Mouse (Mus musculus): ENCODE data around the gene Chrm3.

Gene Chrm3

DNA sequence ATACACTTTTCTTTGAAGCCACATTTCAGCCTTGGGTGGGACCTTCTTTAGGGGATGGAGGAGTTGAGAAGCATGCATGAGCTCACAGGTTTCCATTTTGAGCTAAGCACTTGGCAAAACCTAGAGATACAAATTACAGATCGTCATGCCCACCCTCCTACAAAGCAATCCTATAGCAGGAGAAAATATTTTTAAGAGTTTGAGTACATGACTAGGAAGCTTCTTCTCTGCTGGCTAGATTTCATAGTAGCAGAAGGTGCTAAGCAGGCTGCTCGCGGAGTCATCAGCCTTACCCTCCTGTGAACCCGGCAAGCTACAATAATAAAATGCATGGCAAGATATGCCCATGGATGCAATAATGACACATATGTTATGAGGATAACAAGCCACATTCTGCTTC is 124.4 kb downstream of the Chrm3 start:
- no peak for DNase-seq (ENCODE audit: low spot score in 2 of 2)

DNA sequence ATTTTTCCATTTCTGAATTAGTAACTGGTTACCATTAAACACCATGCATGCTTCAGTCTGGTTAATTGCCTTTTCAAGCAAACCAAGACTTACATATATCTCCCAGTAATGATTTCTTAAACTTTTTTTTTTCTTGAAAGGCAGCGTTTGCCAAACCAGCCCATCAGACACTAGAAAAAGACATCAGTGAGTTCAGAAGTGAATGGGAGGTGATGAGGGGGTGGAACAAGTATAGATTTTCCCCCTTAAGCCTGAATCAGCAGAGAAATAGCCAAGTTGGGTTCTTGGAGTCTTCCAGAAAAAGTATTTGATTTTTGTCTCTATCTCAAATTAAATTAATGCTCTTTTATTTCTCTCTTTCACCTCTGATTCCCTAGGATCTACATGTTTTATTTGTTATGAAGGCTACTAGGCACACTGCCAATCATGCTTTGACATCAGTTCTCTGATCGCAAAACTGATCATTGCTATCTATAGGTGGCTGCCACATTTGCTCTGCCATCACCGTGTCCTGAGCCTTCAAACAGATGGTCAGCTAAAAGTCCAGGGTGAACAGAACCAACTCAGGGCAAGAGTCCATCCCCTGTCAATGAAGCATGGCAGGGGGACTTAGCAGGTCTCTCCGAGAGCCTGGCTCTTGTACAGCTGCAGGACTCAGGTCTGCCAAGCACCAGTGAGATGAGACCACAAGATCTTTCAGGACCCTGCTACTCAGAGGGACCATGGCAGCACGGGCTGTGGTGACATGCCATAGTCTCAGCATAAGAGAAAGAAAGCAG is 125.1 kb downstream of the Chrm3 start:
- no peak for DNase-seq (ENCODE audit: low spot score in 2 of 2)

DNA sequence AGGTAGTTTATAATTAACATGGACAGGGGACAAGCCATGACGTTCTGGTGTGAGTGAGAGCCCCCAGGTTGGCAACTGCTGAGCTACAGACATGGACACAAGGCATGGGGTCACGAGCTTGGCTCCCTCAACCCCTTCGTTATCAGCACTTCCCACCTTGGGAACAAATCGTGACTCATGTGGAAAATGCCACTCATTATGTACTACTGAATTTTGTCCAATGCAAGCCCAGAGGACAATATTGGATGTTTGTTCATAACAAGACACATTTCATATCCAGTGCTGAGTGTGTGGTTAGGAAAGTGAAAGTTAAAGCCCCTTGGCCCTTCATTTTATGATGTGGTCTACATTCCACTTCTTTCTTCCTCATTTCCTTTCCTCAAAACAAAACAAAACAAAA is 140.2 kb downstream of the Chrm3 start:
- no peak for DNase-seq (ENCODE audit: low spot score in 2 of 2)

DNA sequence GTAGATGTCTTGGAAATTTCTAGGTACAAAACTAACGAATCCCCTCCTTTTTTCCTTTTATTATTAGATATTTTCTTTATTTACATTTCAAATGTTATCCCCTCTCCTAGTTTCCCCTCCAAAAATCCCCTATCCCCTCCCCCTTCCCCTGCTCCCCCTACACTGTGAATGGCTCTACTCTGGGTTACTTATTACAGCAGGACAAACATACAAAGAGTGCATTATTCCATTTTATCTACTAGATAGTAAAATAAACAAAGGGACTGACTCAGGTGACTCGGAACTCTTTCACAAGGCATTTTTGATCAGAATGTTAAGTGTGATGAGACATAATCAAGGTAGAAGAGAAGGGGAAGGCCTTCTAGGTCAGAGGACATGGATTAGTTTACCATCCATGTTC is 148.5 kb downstream of the Chrm3 start:
- no peak for DNase-seq (ENCODE audit: low spot score in 2 of 2)

DNA sequence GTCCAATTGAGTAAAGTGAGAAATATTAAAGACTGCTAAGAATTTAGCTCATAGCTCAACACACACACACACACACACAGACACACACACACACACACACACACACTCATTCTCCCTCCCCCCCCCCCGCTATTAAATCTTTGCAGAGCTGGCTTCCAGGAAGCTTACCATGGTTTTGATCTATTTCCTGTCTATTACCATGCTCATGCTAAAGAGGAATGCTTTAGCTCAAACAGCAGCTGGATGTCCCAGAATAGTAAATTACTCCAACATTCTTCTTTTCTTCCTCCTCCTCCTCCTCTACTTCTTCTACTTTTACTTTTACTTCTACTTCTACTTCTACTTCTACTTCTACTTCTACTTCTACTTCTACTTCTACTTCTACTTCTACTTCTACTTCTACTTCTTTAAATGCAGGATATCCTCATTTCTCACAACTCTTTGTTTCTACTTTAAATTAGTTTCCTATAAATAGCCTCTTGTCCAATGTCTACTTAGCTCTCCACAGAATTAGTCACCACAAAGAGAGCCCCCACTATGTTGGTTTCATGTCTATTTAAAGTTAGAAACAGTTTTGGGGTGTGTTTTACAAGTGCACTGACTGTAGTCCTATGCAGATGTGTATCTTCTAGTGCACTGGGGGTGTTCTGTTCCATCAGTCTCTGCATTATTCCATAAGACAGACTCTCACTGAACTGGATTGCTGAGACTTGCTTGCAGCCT is 150.0 kb downstream of the Chrm3 start:
- no peak for DNase-seq (ENCODE audit: low spot score in 2 of 2)

DNA sequence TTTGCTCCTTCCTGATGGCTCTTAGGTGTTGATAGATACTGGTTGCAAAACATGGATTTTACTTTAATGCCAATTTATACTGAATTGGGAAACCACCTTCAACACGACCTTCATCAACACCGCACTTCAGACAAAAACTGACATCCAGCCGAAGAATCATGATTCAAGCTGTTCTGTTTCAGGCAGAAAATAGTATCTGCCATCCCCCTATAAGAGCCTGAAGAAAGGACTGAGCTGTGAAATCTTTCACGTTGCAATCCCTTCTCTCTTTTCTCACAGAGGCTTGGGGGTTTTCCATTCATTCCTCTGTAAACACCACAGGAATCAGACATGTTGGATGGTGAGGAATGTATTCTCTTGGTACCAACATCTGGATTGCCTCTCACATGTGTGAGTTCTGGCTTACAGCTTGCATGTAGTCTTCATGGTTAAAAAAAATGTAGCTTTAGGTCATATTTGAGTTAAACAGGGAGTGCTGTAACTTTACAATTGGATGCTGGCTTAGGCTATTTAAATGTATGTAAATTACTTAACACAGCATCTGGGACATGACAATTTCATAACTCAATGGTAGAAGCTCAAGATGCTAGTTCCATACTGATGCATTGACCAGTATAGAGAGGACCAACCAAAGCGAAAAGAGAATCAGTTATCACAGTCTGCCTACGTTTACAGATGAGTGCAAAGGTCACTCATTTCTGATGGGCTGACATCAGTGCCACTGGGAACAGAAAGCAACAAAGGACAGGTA is 161.3 kb downstream of the Chrm3 start:
- no peak for DNase-seq (ENCODE audit: low spot score in 2 of 2)

DNA sequence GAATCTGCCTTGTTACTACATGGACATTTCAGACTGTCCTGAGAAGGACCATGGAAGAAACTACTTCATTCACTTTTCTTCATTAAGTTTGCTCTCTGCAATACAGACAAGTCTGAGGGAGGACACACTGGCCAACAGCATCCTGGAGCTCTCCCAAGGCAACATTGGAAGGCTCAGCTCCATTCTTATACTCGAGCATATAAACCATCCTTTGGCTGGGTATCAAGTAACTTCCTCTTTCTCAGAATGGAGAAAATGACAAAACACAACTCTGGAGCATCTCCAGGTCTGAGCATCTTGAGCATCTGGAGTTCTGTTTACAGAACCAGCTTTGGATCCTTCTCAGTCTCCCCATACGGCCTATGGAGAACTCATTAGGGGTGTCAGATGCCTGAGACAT is 170.8 kb downstream of the Chrm3 start:
- no peak for DNase-seq (ENCODE audit: low spot score in 2 of 2)

DNA sequence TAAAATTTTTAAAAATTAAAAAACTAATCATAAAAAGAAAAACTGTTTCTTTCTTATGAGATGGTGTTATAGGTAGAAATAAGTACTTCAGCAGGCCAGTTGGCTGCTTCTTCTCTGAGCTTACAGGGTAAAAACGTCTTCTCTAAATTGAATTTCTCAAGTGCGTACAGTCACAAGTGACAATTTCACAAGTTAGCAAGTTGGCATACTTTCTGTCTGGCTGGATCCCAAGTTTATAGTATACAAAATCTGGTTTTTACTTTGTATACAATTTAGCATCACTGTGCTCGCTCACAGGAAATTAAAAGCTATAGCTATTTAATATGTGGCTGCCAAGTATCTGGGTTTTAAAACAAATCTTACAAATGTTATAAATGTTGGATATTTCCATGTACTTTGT is 172.7 kb downstream of the Chrm3 start:
- DNase-seq (ENCODE audit: low spot score in 2 of 2) = no peak

DNA sequence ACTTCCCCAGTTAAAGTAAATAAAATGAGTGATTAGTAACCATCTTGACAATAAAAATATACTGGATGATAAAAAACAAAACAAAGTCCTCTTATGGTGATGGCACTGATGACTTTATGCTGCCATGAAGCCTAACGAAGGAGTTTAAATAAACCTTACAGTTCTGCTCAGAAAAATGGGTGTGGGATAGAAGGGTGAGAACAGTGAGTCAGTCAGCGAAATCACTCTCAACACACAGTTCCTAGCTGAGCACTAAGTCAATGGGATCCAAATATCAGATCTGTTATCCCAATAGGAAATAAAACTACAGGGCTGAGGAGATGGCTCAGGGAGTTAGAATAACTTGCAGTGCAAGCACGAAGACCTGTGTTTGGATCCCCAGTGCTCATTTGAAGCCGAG is 176.8 kb downstream of the Chrm3 start:
- DNase-seq (ENCODE audit: low spot score in 2 of 2) = no peak

DNA sequence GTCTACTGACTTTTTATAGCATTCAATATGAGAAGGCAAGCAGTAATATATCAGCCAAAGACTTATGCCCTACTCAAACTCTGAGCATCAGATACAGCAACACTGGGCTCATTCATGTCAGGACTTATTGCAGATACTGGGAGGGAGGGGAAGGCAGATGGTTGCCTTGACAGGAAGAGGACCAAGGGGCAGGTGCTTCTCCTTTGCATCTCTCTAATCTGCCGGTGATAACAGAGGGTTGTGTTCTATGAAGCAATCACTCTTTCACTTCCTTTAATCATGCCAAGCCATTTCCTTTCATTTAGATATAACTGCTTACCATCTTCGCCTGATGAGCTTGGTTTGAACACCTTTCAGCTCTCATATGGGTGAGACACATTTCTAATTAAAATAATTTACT is 177.9 kb downstream of the Chrm3 start:
- DNase-seq (ENCODE audit: low spot score in 2 of 2) = no peak

DNA sequence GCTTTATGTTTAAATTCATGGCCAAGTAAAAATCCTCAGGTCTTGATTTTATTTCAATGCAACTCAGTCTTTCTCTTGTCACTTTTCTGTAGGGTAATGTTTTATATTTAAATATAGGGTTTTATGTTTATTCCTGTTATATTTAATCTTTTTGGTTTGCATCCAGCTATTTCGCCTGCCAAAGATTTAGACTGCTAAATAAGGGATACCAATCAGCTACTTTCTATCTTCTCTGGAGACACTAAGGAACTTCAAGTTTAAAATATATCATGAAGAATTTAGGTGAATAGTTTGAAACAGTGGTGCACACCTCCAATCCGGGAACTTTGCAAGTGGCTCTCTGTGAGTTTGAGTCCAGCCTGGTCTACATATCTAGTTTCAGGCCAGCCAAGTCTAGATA is 190.1 kb downstream of the Chrm3 start:
- DNase-seq (ENCODE audit: low spot score in 2 of 2) = no peak

DNA sequence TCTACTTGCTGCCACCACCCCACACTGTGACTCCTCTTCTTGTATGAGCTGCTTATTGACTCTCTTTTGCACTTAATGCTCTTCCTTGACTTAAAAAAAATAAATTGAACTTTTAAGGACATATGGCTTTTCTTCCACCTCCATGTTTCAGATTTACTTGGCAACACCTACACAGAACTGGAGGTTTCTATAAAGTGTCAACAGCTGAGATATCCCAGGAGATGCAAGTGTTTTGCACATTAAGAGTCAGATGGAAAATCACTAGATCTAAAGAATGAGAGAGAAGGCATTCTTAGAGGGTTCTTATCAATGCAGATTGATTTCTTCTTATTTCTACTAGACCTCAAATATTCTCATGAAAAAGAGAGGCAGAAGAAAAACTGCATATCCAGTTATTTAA is 197.3 kb downstream of the Chrm3 start:
- DNase-seq (ENCODE audit: low spot score in 2 of 2) = no peak

DNA sequence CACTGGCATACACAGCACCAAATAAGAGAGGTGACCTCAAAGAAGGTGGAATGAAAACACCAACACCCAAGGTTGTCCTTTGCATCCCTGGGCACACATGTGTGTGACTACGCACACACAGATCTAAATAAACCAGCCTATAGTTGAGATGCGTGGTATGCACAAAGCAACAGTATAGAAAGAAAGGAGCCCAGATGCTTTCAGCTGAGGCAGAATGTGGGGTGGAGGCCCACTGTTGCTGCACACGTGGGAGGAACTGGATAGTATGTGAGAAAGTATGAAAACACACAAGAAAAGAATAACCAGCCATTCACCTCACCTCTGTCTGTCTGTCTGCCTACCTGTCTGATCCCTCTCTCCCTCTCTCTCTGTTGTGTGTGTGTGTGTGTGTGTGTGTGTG is 203.2 kb downstream of the Chrm3 start:
- no peak for DNase-seq (ENCODE audit: low spot score in 2 of 2)

DNA sequence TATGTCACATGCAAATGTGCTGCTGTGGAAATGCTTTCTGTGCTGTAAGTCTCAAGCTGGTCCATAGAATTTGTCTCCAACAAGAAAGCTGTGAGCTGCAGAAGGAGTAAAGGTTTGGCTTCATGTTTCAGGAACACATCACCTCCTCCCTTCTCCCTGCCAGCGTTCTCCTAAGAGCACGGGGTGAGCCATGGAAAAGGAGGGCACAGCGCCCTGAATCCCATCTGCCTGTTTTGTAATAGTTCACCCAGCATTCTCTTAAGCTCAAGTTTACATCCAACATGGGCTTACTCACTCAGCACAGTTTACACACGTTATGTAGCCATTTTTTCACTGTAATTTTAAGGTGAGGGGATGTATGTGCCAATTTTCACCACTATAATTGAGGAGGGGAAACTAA is 220.1 kb downstream of the Chrm3 start:
- no peak for DNase-seq (ENCODE audit: low spot score in 2 of 2)

DNA sequence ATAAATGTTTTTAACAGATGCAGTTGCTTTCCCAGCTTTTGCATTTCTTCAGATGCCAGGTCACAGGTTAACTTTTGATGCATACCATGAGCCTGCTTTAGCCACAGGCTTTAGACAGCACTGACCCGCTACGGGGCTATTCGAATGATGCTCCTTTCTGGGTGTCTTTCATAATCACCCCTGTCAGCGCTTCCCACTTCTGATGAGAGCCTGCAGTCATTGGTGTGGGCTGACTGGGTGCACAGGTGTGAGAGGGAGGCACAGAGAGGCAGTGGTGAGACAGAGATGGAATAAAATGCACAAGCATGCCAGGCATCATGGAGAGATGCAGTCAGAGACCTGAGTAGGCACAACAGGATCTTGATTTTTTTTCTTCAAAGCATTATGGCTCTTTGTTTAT is 221.8 kb downstream of the Chrm3 start:
- no peak for DNase-seq (ENCODE audit: low spot score in 2 of 2)

DNA sequence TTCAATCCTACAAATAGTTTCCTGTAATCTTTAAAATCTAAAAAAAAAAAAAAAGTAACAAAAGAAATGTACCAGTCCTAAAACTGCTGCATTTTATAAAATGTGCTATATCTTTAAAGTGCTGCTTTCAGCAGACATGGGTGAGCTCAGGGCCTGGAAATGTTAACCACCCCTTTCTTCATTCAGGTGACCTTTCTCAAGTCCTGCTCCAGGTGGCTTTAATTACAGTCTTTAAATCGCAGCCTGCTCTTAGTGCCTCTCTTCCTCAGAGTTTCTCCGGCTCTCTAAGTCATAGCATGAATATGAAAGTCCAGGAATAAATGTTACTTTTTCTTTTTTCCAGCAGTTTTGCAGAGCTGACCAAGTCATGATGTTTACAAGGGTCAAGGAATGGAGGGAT is 229.6 kb downstream of the Chrm3 start:
- no peak for DNase-seq (ENCODE audit: low spot score in 2 of 2)

DNA sequence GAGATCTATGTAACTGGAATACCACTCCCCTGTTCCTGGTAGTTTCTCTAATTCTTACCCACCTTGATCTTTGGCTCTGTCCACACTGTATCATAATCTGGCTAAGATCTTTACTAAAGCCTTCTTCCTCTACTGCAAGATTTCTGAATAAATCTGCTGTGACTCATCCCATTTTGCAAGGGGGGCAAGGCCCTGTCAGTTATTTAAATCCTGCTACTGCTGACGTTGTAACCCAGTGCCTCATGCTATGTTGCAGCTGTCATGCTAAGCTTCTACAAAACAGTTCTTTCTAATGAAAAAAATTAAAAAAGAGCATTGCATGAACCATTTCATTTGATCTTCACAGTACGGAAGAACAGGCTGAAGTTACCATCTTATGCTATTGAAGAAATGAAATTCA is 248.4 kb downstream of the Chrm3 start:
- DNase-seq (ENCODE audit: low spot score in 2 of 2) = no peak

DNA sequence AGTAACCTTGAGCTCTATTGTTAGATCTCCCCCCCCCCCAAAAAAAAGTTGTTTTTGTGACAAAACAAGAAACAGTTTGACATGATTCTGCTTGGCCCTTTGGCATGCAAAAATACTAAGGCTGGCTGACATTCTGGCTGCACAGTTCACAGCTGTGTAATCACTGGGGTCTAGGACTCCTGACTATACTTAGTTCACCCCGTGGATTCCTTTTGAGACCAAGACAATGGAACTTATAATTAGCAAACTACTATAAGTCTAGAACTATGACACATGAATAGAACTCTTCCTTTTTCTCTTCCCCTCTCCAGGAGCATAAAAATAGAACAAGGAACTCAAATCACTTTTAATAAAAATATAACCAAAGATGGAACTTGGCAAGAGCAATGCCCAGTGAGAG is 251.1 kb downstream of the Chrm3 start:
- DNase-seq (ENCODE audit: low spot score in 2 of 2) = no peak

DNA sequence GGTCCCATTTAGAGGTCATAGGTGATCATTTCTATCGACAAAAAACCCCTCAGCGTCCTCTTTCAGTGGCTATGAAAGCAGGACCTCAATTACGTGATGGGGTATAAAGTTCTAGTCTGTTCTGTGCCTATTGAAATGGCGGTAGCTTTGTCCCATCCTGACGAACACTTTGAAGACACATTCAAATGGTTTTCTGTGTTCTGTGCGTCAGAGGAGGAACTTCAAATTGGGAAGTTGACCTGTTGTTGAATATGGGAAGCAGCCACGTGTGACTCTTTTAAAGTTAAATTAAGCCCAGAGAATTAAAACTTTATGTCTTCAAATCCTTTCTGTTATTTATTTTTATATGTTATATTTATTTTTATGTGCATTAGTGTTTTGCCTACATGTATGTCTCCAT is 253.3 kb downstream of the Chrm3 start:
- no peak for DNase-seq (ENCODE audit: low spot score in 2 of 2)

DNA sequence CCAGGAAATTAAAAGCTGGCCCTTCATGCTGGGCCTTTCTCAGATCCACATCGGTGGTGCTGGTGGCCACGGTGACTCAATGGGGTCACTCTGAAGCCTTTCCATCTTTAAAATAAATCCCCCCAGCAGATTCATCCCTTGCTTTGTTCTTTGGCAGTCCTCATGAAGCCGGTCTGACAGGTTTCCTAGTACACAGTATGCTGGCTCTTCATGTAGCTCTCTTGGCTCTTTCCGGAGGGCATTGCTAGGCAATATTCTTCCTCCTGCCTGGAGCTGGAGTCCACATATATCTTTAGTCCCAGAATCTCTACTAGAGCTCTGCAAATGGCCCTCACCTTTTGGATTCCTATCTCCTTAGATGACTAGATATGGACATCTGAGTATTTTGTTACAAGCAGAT is 269.9 kb downstream of the Chrm3 start:
- no peak for DNase-seq (ENCODE audit: low spot score in 2 of 2)

DNA sequence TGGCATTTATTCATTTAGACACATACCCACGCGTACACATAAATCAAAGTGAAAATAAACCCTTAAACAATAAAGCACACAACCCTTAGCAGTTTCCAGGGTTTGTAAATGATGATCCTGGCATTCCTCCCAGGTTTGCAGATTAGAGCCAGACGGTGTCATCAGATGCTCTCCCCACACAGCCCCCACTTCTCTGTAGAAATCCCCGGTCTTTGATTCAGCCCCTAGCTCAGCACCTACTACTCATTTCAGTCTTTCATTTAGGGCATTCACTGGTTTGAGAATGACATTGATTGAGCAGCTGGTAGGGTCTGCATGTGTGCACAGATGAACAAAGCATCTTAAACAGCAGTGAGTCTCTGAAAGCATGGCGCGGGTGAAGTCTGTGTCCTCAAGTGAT is 274.3 kb downstream of the Chrm3 start:
- no peak for DNase-seq (ENCODE audit: low spot score in 2 of 2)

DNA sequence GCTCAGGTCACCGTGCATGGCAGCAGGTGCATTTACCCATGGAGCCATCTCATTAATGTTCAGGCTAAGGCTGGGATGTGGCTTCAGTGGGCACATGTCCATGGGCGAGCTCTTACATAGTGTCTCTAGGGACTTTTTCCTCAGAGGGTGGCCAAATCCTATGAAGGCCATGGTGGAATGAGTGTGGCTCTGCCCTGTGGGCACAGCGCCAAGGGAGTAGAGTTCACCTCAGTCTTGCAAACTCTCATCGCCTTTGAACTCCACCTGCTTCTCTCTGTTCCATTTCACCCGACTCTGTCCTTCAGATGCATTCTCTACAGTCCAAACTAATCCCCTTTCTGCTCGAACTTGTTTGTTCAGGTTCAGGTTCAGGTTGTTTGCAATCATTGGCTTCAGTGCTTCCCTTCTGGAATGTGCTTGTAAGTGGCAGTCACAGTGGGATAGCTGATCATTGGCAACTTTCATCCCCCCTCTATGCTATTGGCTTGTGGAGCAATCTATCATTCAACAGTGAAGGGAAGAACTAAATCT is 278.7 kb downstream of the Chrm3 start:
- DNase-seq (ENCODE audit: low spot score in 2 of 2) = no peak

DNA sequence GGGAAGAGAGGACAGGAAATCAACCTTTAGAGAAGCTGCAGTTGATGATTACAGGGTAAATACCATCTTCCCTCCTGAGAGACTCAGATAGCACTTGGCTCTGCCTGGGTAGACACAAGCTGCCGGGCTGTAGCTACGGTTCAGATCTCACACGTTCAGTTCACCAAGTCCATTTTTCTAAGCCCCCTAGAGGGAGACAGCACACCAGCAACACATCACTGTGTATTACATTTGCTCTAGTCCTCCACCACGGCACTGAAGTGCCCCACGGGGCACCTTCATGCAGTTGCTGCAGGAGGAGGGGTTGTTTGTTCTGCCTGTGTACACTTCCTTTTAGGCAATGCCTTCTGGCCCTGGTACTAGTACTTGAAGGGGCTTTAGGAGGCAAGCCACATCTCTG is 289.5 kb downstream of the Chrm3 start:
- DNase-seq (ENCODE audit: low spot score in 2 of 2) = no peak
